Mouse (Mus musculus) kidney, postnatal 36 days (tissue): ENCODE results near the gene Egfl7.

ENCODE experiments used
- DNase-seq, 2 experiments: peaks; one replicate each; pipeline ENCODE4 v3.0.0; 2021 to 2022; ENCODE audit warnings: mixed read lengths in 2 of 2

Egfl7 gene

DNA sequence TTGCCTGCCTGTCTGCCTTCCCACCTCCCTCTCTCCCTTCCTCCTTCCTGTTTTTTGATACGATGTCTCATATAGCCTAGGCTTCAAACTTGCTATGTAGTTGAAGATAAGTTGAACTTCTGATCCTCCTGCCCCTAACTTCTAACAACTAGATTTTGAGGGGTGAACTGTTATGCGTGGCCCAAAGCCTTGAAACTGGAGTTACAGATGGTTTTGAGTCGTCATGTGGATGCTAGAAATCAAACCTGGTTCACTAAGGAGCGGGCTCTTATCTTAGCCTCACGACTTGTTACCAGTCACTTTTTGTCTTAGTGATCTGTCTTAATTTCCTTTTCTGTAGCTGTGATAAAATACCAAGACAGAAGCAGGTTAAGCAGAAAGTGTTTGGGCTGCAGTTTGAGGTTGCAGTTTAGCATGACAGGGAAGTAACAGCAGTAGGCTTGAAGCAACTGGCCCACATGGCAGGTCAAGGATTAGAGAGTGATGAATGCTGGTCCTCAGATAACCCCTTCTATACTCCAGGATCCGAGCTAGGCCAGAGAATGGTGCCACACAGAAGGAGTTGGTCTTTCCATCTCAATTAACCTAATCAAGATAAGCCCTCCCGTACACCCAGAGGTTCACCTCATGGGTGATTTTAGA is 61.3 kb downstream of the Egfl7 start:
- no peak for DNase-seq
